Mouse (Mus musculus) monocyte, adult 59 days (primary cell): ENCODE measurements around the gene Klb. TPM values are rescaled to one million over a fixed set of nuclear protein-coding genes. Genes with fewer than 3 reads are reported as not detected.

Experiments used
- total RNA-seq, 2 experiments: library from RNA; stranded (reverse); gene quantifications; one replicate each; pipeline ENCODE4 v1.2.4; 2023

Gene Klb
- not detected for total RNA-seq

DNA sequence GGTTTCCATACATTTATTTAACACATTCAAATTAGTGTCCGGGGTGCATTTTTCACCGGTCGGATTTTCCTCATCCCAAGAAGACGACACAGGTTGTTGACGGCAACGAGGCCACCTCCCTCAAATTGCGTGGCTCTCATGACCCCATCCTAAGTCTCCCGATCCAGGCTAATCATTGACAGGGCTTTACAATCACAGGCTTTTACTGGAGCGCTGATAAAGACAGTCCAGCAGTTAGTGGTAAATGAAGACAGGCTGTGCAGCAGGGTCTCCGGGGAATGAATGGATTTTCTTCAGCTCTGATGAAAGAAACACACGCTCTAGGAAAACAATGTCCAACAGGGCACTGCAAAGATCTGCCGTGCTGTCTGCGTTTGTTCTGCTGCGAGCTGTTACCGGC lies at the start of gene Klb:
Klb (plus strand) TSS at position 147 of the 400 bp plus-strand sequence.

DNA sequence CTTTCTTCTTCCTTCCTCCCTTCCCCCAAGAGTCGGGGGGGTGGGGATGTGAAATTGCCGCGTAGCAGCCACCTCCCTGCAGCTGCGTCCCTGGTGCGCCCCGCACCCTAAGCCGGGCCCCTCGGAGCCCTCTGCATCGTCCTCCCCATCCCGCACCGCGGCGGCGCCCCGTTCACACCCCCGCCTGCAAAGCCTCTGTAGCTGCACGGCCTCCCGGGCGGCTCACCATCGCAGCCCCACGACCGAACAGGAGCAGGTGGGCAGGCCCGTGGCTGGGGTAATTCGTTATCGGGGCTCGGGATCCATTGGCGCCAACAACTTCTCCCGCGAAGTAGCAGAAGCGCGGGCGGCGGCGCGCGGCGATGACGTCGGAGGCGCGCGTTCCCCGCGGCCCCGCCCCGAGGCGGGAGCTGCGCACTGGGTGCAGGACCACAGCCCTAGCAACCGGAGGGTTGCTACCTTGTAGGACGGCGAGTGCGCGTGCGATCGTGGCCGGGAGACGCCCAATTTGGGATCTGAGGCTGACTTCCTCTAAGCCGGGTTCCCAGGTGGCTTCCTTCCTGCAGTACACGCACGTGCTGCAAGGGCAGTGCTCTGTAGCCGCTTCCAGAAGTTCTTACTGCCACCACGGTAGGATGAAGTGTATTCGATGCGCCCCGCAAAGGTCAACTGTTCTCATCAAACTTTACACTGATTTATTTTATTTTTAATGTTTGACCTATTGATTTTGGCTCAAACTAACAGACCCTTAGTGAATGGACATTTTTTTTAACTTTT lies 12.6 kb upstream of the Klb start, which contains the start of gene Rfc1:
Rfc1 (minus strand) TSS at position 373 of the 777 bp plus-strand sequence.

DNA sequence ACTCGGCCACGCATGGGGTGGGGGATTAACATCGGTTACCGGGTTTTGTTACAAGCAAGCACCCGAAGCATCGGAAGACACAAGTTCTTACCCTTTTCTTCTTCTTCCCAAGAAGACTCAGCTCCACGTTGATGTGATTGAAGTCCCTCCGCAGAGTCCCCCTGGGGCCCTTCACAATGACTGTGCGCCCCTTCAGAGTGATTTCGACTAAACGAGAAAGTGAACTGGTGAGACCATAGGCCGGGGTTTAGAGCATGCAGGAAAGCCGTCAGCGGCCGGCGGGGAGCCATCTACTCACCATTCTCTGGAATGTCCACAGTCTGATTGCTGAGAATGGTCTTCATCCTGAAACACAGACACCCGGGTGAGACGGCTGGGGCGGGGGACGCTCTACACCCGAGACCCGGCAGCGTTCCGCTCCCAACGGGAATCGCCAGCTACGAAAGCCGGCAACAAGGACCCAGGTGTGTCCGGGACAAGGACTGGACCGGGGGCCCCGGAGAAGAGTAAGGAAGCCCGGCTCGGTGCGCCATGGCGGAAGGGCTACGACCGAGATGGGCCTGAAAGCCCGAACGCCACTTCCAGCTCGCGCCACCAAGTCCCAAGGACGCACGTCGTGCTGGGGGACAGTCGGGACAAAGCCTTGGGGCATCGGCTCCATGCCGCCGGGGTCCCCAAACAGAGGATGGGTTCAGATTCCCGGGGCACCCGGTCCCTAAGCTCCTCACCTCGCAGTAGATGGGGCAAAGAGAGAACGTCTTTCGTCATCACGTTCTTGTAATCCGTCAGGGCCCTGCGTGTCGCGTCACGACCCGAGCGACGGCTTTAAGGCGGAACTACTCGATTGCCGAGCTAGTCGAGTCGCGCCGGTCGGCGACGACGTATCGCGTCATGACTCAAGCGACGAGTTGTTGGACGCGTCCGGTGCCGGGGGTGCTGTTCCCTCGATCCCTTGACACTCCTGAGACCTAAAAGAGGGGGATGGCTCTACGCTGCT lies 42.8 kb downstream of the Klb start, which contains the start of the genes Rpl9 and Lias:
Rpl9 (minus strand) TSS at position 797 of the 997 bp plus-strand sequence.
Lias (plus strand) TSS at position 850 of the 997 bp plus-strand sequence.

Other genes starting within 250 kb of the Klb start
- 10 to 100 TPM; 77.6 to 83.0 TPM for gene Klhl5, start 240.8 kb upstream of the Klb start, total RNA-seq
- gene Wdr19, start 148.6 kb upstream of the Klb start, total RNA-seq: 1 to 10 TPM in 1 of 2 experiments, under 1 TPM in 1; 0.82 to 1.7 TPM
- 10 to 100 TPM; 40.9 to 48.6 TPM for gene Rfc1, start 12.6 kb upstream of the Klb start, total RNA-seq
- gene Rpl9, start 43.1 kb downstream of the Klb start, total RNA-seq: 1,000 to 10,000 TPM; 1,271 to 1,330 TPM
- gene Lias, start 43.2 kb downstream of the Klb start, total RNA-seq: 10 to 100 TPM; 24.4 to 25.3 TPM
- 10 to 100 TPM; 34.5 to 39.4 TPM for gene Ugdh, start 87.6 kb downstream of the Klb start, total RNA-seq
- not detected for gene Gm43552, start 144.5 kb downstream of the Klb start, total RNA-seq
- gene Smim14, start 188.9 kb downstream of the Klb start, total RNA-seq: 100 to 1,000 TPM; 102 to 104 TPM
- 10 to 100 TPM; 59.4 to 82.3 TPM for gene Ube2k, start 188.9 kb downstream of the Klb start, total RNA-seq